Mouse (Mus musculus) skeletal muscle tissue, adult 2 months (tissue): ENCODE data around the gene Slc9a3r1.

ENCODE experiments used
- DNase-seq: peaks from one replicate; pipeline ENCODE4 v3.0.0-alpha.2; 2012; ENCODE audit warnings: low read depth, low spot score

The Slc9a3r1 gene

DNA sequence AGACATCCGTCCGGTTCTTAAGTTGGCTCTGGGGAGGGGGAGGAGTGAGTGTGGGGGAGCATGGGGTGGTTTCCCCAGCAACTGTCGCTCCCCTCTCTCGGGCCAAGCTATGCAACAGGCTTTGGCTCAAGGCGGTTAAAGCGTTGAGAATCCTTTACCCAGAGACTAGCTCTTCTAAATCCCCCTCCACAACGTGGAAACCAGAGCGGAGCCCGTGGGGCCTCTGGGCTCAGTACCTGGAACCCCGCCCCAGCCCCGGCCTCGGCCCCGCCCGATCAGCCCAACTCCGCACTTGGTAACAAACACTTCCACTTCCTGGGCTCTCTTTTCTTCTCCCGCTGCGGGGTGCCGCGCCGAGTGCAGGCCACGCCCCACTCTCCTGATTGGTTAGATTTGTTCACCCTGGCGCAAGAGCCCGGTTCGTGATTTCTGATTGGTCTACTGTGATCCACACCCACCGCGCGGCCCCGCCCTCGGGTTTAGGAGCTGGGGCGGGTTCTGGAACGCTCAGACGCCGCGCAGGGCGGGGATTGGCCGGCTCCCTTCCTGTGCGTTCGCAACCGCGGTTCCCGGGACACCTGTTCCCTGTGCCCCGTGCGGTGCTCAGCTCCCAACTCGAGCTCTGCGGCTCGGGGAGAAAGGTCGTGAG is at the start of gene Slc9a3r1:
Gene Slc9a3r1 (plus strand): TSS at position 510 of the 649 bp plus-strand sequence.
- peak; percentile 96 for DNase-seq

DNA sequence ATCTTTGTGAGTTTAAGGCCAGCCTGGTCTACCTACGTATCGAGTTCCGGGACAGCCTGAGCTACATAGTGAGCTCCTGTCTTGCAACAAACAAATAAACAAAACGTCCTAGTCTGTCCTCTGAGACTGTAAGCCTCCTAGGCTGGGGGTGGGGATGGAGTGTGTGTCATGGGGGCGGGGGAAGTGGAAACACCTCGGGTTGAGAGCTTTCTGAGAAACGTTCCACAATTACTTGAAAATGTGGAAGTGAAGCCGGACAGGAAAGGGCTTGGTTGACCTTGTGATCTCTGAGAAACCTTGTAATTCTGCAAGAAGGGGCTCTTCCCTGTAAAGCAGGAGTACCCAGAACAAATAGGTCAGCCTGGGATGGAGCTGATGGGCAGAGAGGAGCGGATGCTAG is 43.7 kb upstream of the Slc9a3r1 start:
- DNase-seq: no peak

DNA sequence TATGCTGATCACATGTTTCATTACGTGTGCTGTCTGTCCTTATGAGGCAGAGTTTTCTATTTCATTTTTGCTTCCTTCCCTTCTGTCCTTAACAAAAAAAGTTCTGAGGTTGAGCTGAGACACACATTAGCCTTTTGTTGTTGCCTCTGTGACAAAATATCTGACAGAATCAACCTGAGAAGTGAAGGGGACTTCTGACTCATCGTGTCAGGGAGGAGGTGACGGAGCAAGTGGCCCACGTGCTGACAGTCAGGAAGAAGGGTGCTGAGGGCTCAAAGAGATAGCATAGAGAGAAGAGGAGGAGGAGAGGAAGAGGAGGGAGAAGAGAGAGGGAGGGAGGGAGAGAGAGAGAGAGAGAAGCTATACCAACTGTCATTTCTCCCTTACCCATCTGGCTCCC is 34.7 kb upstream of the Slc9a3r1 start:
- DNase-seq: no peak

DNA sequence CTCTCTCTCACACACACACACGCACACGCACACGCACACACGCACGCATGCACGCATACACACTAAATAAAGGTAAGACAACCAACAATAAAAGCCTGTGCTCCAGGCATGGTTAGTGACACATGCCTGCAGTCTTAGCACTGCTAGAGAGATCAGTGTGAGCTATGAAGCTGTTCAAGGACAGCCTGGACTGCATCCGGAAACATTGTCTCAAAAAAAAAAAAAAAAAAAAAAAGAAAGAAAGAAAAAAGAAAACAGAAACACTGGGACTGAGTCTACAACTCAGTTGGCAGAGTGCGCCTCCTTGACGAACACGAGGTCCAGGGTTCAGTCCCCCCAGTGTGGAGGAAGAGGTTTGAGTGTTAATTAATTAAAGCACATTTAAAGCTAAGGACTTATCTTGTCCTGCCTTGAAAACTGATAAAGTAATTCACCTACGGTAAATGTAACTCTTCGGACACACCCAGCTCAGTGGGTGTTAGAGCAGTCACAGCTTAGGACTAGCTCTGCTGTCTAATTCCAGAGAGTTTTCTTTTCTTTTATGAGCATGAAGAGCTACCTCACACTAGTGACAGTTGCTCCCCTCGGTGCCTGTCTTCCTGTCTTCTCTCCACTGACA is 33.5 kb upstream of the Slc9a3r1 start:
- no peak for DNase-seq

DNA sequence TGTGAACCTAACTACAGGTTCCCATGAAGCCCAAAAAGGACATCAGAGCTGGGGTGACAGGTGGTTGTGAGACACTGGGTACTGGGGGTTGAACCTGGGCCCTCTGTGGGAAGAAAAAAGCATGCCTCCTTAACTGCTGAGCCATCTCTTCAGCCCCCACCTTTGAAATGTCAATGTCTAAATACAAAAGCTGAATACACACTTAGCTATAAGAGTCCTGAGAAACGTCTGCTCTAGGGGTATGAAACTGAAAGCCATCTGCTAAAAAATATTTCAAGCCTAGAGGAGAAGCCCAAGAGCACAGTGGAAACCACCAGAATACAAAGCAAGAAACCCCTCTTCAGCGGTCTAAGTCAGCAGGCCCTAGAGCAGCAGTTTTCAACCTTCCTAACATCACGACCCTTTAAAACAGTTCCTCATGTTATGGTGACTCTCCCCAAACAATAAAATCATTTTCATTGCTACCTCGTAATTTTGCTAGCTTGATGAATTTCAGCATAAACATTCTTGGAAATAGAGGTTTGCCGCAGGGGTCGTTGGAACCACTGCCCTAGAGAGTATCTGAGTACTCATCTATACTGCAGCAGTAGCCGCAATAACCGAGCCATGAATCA is 31.3 kb upstream of the Slc9a3r1 start:
- no peak for DNase-seq

DNA sequence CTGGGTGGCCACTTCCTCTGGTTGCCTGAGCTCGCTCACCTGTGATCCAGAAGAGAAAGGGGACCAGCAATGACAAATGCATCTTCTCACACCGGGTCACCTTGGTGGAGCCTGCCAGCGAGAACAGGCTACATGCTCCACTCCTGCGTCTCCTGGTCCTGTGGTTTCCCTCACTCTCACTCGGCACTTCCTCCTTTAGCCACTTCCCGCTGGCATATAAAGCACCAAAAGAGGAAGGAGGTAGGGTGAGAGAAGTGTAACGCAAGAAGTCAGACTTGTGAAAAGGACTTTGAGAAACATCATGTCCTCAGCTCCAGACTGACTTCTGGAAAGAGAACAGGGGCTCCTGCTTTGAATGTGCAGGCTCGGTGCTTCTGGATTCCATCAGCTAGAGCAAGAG is 29.3 kb upstream of the Slc9a3r1 start, which contains the start of gene Cd300lf:
Gene Cd300lf (minus strand): TSS at position 193 of the 400 bp plus-strand sequence.
- no peak for DNase-seq

DNA sequence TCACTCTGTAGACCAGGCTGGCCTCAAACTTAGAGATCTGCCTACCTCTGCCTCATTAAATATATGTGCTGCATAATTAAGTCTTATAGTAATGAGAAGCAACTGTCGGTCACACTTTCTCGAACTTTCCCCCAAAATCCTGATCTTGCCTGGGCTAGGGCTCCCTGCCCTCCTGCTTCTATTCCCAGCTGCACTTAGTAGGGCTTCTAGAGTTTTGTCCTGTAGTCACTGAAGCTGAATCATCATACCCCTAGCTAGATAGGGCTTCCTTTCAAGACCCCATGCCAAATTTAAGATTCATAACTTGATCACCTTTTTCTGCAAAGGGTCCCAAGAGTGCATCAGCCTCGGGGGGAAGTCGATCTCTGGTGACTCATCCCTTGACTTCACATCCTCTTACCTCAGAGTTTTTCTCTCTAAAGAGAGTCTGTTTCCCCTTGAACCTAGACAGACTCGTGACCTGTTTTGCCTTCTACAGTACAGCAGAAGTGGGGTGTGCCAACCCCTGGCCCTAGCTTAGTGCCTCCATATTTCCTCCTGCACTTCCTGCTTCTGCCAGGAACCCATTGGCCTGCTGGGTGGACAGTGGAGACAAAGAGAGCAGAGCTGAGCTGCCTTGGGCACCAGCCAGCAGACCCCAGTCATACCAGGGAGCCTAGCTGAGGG is 24.4 kb upstream of the Slc9a3r1 start:
- no peak for DNase-seq

DNA sequence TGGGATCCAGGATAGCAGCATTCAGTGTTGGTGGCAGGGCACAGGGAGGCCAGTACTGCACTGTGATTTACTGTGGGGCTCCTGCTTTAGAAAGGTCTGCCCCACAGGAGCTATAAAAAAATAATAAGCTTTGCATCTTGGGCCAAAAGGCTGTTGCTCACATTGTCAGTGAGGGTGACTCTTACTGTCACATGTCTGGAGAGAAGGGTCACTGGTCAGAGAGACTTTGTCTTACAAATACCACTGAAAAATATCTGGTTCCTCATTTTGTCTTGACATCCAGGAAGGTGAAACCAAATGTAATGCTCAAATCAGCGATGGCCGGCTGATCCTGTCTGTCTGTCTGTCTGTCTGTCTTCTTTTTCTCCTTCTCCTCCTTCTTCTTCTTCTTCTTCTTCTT is 21.2 kb upstream of the Slc9a3r1 start:
- DNase-seq: no peak

DNA sequence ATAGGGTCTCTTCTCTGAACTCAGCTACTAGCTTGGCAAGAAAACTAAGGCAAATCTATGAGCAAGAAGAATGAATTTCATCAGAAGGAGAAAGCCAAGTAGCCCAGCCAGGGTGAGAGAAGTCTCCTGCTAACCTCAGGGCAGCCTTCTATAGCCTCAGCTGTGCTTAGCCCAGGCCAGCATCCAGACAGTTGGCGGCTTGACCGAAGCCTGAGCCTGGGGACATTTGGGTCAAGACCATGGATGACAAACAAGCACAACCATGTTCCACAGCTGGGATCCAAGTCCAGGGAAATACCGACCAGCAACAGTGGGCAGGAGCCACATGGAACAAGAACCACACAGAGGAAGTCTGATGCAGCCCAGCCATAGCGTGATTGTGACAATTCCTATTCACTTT is 15.3 kb upstream of the Slc9a3r1 start:
- DNase-seq: no peak

DNA sequence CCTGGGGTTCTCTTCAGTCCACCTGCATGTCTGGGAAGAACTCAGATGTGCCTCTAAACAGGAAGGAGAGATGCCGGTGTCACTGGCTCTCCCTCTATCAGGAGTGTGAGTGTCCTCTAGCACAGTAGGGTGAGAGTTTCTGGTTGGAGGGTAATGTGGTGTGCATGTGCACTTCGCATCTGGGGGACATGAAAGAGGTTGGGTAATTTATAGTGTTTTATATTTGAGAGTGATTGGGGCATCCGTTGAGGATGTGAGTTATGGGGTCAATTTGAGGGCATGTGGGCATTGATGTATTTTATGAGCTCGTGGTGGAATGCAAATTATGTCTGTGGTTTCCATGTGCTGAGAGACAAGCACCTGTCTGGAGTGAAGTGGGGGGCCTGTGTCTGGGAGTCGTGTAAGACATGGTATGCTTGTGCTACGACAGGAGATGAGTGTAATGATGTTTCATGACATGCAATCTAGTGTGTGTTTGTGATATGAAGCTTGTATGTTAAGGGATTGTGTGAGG is 12.3 kb upstream of the Slc9a3r1 start:
- DNase-seq: no peak

DNA sequence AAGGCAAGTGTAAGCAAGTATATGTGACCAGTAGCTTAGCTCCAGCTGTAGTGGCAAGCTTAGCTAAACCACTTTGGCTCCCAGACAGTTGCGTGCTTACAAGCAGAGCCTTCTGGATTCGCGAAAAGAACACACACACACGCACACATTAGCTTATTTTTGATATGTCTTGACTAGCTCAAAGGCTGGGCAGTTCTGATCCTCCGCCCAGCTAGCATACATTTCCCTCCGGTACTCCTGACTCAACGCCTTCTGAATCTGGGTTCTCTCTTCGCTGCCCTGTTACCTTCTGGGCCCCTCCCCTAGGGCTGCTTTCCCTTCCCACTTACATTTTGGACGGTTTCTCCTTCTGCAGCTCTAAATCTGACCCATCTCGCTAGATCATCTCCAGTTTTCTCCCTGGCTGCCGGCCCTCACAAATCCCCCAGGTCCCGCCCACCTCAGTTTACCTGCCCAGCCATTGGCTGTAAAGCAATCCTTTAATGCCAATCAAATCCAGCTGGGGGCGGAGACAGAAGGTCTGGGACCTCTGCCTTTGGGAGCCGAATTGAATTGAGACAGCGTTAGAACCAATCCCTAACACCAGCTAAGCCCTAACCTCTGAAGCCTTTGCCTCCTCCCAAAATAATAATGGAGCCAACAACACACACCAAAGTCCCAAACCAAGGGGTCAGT is 11.2 kb upstream of the Slc9a3r1 start:
- DNase-seq: no peak

DNA sequence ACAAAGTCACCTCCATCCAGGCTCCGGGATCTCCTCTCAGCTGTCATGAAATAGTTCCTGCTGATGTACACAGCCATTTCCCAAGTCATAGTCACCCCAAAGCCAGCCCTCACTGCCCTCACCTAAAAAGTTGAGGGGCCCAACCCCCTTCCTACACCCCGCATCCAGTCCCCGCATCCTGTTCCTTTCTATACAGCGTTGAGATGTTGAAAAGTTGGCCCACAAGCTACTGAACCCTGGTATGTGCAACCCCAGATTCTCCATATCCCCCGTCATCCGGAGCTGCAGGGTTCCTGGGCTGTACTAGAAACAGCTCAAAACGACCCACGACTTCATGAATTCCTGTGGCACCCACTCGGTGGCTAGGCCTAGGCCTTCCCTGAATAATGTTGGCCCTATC is 10.1 kb upstream of the Slc9a3r1 start:
- DNase-seq: no peak

DNA sequence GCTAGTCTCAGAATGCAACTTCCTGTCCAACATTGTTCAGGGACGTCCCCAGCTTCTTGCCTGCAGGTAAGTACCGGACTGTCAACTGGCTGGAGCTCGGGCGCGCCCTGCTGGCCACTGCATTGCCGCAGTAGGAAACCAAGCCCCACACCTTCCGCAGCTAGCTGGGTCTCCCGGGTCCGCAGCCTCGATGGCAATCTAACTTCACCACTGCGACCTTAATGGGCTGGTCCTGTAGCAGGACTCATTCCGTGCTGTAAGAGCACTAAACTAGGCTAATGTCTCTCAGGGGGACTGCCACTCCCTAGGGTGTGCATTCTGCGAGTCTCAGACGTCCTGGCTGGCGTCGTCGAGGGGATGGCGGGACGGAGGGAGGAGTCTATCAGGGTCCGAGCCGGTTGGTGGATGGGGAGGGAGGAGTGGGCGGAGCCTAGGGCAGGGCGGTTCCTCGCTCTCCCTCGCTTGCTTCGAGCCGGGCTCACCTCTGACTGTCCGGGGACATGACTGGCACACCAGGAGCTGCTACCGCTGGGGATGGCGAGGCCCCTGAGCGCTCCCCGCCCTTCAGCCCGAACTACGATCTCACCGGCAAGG is 9.3 kb upstream of the Slc9a3r1 start:
- DNase-seq: no peak

DNA sequence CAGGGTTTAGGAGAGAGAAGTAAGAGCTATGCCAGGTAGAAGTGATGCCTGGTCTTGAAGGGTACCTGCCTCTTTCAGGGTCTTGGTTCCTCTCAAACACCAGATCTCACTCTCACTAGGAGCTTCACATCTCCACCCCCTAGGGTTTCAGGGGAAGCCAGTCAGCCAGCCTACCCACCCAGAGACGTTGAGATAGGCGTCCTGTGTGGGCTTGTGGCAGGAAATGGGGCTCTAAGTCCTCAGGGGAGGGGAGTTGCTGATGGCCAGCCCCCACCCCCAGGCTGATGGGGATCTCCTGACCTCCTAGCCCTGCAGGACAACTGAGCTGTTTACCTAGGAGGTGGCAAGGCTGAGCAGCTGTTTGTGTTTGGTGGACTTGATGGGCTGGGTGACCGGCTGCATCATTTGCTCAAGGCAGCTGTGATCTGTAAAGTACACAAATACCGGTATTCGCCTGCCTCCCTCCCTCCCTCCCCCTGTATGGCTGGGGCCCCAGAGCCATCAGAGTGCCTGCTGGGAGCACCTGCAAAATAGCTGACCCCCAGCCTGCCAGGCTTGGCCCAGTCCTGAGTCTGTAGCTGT is 8.0 kb upstream of the Slc9a3r1 start:
- no peak for DNase-seq

DNA sequence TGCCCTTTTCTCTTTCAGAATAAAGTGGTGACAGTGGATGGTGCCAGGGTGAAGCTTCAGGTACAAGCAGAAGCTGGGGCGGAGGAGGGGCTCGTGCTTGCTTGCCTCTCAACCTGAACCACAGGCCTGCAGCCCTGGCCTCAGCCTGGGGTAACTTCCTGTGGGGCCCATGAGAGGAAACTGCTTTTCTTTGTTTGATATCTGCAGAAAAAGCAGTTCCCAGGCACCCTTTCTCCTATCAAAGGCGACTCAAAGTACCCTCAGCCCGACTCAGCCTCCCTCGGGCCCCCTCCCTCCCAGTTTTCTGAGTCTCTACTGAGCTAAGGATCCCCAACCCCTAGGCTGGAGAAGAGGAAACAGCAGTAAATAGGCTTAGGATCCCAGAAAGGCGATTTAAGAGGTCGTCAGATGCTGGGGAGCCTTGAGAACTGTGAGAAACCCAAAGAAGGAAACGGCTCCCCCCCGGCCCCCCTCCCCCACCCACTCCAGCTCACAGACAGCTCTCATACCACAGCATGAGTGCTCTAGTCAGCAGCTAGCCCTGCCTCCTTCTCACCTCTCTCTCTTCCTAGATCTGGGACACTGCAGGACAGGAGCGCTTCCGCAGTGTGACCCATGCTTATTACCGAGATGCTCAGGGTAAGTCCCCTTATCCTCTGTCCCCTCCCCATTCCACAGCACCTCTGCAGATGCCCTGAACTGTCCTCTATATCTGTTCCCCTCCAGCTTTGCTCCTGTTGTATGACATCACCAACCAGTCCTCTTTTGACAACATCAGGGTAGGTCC is 5.0 kb upstream of the Slc9a3r1 start:
- no peak for DNase-seq

DNA sequence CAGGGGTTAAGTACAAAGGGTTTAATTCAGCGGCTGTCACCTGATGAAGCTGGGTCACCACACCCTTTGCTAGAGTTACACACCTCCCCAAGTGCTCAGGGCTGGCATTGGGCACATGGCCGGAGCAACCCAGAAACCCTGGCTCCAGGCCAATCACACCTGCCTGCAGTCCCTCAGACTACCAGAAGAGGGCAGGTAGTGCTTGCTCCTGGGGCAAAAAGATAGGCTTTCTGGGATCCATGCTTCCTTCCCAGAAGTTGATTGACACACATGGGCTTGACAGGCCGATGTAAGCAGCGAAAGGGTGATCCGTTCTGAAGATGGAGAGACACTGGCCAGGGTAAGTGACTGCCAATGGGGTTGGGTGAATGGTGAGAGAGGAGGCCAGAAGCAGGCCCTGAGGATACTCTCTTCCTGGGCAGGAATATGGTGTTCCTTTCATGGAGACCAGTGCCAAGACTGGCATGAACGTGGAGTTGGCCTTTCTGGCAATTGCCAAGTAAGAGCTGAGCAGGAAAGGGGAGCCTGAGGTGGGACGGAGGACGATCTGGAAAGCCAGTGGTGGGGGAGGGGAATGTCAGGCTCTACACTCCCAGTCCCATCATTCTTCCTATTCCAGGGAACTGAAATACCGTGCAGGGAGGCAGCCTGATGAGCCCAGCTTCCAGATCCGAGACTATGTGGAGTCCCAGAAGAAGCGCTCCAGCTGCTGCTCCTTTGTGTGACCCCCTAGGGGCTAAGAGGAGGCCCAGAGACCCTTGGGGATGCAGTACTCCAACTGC is 2.9 kb upstream of the Slc9a3r1 start:
- peak; percentile 61 for DNase-seq

DNA sequence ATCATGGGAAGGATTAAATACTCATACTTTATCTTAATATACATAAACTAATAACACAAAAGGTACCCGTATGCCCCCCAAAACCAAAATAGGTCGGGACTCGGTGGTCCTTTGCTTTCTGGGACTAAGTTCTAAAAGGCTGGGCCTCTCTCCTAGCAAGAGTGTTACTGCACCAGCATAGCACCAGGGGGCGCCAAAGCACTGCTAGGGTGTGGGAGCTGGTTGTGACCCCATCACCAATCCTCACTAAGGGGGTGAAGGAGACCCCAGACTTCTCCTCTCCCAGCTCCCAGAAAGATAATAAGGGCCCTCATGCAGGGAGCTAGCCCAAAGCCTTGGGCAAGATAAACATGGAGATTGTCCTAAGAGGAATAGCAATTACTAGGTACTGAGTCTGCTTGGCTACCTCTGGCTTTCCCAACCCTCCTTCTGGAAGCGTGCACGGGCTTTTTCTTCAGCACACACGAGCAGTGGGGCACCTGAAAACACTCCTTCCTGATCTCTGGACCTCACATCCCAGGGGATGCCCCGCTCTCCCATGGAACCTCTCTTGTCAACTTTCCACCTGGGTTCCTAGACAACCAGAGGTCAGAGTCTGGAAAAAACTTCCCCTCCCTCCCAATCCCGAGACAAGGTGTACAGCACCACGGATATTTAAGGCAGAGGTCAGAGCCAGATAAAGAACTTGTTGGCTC is 2.1 kb upstream of the Slc9a3r1 start:
- DNase-seq: no peak

DNA sequence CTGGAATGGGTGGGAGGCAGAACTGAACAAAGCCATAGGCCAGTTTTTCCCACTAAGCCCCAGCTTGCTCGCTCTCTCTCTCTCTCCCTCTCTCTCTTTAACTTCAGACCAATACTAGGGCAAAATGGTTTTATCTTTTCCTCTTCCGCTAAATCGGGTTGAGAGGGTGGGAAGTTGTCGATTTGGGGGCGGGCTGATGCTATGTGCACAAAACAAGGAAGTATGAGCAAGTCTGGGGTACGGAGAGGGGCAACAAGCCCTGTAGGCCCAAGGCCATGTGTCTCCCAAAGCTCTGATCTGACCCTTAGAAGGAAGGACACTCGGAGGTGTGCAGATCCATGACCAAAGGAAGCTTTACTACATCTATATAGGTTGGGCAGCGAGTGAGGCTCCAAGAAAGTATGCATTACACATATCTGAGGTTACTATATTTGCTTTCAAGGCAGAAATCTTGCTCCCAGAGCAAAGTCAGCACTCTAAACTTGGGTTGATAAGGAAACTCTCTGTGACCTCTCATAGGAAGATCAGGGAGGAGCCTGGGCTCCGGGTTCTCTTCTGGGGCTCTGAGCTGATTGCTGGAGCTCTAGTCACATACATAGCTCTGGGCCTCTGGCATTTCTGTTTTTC is 1.4 kb upstream of the Slc9a3r1 start:
- no peak for DNase-seq
